Mouse (Mus musculus) left cerebral cortex, postnatal 36 days (tissue): ENCODE measurements at regions not wholly inside any gene's neighbourhood (a gene's known extent, or its start where the extent isn't known, plus 50 kb on each side); places are given as distances from the start of the nearest gene placed in this dataset.

ENCODE experiments used
- DNase-seq, 2 experiments: peaks; one replicate each; pipeline ENCODE4 v3.0.0; 2021 to 2022; ENCODE audit warnings: low spot score in 2 of 2, mixed read lengths in 1 of 2
- intact Hi-C: fragments of 180-260 bp; cut with DNase I; formaldehyde crosslinking; loops from one replicate; pipeline ENCODE4 v1.15.1; 2025

DNA sequence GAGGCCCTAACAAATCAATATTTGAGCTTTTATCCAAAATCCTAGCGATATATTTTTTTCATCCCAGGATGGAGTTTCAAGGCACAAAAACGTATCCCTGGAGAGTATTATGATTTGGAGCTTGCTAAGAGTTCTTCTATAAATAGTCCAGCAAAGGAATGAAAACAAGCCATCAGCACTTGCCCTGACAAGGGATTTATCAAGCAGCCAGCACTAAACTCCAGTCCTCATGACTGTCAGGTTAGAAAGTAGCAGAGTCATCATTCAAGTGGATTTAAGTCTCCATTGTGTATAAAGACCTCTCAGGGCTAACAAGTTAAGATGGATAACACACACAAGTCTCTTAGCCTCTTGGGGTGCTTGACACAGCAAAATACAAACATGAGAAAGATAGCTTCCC is 148.6 kb upstream of the Ust start:
- intact Hi-C loops: no loop called here
- DNase-seq: no peak

DNA sequence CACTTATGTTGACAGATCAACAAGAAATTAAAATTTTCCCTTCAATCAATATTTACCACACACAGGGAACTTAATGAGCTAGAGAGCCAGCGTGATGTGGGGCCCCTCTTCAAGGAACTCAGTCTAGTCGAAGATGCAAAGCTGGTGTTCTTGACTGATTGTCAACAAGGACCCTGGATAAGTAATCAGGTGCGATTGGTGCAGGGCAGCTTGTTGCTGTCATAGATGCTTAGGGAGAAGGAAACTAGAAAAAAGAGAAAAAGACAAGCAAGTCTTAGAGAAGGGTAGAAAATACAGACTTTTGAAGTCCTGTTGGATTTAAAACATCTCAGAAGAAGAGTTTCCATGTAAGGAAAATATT is 140.3 kb upstream of the Ust start:
- intact Hi-C loops: no loop called here
- DNase-seq: no peak

- intact Hi-C loops: no loop called here
Measured at GRCm38 (mm10) chr10:8658024-8658933, 139.7 kb upstream of the Ust start.

DNA sequence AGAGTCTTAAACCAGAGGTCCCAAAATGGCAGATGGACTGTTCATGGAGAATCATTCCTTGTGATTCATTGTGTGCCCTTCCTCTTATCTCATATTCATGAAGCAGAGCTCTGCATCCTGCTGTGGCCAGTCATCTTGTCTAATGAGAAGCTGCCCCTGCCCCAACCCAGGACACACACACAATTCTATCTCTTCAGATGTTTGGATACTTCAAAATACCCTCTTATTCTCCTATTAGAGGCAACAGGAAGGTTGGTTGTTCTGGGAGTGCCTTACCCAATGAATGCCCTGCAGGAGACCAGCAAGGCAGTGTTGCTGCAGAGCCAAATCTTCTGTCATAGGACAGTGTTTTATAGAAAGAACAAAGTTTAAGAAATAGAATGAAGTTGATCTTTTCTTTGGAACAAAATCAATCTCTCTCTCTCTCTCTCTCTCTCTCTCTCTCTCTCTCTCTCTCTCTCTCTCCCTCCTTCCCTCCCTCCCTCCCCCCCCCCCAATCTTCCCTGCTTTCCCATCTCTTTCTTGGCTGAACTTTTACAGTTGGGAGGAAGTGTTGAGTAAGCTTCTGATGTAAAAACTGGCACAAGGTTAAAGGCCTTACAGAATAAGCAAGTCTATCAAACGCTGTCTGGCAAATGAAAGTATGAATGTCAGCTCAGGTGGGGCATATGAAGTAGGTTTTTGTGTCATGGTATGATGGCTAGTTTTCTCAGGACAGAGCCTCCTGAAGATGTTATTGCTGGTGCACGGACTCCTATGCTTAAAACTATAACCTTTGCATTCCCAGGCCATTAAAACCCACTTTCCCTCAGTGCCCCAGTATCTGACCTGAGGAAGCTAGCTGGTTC is 138.8 kb upstream of the Ust start:
- DNase-seq: no peak
- intact Hi-C loops: no loop called here

More at GRCm38 (mm10) chr10:8658024-8658933, 139.7 kb upstream of the Ust start:
- DNase-seq: no peak

DNA sequence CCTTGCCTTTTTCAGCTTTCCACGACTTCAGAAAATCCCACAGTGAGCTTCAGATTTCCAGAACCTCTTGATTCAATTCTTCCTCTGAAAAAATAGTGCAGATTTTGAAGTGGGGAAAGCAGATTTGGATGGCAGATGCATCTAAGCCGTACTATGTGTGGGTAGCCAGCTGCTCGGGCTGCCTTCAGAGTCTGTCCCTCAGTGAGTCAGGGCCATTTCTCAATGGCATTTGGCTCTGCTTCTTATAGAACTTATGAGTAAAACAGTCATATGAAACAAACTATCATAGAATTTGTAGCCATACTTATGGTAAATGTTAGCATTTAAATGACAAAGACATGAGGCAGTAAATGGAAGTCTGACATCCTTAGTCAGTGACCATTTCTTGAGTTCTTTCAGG is 135.0 kb upstream of the Ust start:
- DNase-seq: peak in 1 of 2 experiments; percentile 5
- intact Hi-C loops: no loop called here

GRCm38 (mm10) chr10:8642266-8642665 is 123.6 kb upstream of the Ust start:
- intact Hi-C loops: no loop called here
- no peak for DNase-seq

- intact Hi-C loops: no loop called here
- DNase-seq: no peak
Measured at GRCm38 (mm10) chr10:8624229-8624911, 105.7 kb upstream of the Ust start.

- DNase-seq: no peak
- intact Hi-C loops: no loop called here
Measured at GRCm38 (mm10) chr10:8618676-8619075, 100.1 kb upstream of the Ust start.

- no peak for DNase-seq
- intact Hi-C loops: no loop called here
Measured at GRCm38 (mm10) chr10:8615452-8616025, 96.9 kb upstream of the Ust start.

GRCm38 (mm10) chr10:8589871-8590533 is 71.4 kb upstream of the Ust start:
- intact Hi-C loops: no loop called here
- peak; percentile 5 to 7 for DNase-seq

DNA sequence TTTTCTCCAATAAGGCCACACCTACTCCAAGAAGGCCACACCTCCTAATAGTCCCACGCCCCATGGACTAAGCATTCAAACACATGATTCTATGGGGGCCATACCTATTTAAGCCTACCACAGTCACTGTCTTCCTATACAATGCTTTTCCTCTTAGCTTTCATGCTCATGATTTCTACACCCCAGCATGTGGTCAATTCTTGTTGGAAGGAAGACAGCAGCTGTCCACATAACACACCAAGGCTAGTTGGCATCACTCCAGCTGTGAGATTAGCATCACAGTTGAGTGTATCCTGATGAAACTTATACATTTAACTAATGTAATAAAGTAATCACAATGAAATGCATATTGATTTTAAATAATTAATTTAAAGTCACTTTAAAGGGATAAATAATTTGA is 70.5 kb upstream of the Ust start:
- intact Hi-C loops: no loop called here
- no peak for DNase-seq

- no peak for DNase-seq
- intact Hi-C loops: no loop called here
Measured at GRCm38 (mm10) chr10:8584389-8584908, 65.8 kb upstream of the Ust start.

DNA sequence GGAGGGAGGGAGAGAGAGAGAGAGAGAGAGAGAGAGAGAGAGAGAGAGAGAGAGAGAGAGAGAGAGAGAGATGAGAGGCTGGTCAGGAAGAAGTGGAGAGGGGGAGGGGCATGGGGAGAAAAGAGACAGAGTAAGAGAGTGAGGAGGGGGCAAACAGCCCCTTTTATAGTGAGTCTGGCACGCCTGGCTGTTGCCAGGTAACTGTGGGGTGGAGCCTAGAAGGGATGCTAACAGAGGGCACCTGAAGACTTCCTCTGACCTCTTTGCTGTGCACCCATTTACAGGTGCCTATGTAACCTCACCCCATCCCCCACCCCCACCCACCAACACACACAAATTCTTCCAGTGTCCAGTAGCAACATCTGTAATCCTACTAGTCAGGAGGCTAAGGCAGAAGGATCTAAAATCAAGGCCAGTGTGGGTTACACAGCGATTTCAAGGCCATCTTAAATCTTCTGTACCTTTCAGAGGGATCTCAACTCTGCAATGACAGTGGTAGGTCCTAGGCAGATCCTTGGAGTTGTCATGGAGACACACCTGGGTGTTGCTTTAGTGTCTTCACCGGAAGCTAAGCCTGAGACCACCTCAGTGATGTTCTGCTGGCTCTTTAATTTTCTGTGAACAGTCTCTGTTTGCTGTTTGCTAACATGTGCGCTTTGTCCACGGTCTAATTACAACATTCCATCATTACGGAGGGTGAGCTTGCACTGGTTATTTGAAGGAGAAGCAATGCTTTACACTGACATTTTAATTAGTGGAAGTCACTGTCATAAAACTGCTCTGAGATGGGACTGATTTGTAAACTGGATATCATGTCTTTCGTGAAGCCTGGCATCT is 65.1 kb upstream of the Ust start:
- DNase-seq: no peak
- intact Hi-C loops: no loop called here

- DNase-seq: no peak
- intact Hi-C loops: no loop called here
Measured at GRCm38 (mm10) chr10:8580298-8580697, 61.7 kb upstream of the Ust start.

GRCm38 (mm10) chr10:8577642-8578356 is 59.2 kb upstream of the Ust start:
- DNase-seq: peak in 1 of 2 experiments; percentile 10
- intact Hi-C loops: no loop called here
